Mouse (Mus musculus): ENCODE data around the gene Spats1.
"Not testable (repeated sequence)": the region's sequence is repeated elsewhere in the genome, so short reads cannot be mapped to it uniquely, and the experiment has no call there.

Gene Spats1

DNA sequence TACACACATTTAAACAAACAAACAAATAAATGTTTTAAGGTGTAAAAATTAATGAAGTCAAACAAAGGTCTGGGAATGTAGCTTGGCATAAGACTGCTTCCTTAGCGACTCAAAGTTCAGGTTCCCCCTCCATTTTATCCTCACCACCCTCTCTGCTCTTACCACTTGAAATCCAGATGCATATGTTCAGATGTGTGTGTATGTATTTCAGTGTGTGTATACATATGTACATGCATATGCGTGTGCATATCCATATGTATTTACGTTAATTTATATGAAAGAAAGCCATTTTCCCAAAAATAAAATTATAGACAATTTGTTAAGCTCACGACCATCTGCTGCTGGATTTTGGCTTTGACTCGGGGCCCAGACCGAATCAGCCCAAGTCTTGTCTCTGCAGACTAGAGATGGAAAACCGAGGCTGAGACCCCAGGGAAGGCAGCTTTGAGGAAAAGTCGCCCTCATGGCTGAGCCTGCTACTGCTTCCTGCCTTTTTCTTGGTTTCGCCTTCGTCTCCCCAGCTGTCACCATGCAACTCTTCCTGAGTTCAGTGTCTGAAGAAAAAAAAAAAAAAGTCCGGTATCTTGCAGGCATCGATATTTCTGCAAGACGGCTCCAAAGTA lies 15.4 kb upstream of the Spats1 start:
- DNase-seq (ENCODE audit: inconsistent age in 2 of 2, low spot score in 1 of 2): no peak

- DNase-seq (ENCODE audit: inconsistent age in 2 of 2, low spot score in 1 of 2): peak; percentile 55 to 59
Measured at GRCm38 (mm10) chr17:45489736-45490135, 14.5 kb upstream of the Spats1 start.

- no peak for DNase-seq (ENCODE audit: inconsistent age in 2 of 2, low spot score in 1 of 2)
Measured at GRCm38 (mm10) chr17:45488321-45489254, 13.4 kb upstream of the Spats1 start.

DNA sequence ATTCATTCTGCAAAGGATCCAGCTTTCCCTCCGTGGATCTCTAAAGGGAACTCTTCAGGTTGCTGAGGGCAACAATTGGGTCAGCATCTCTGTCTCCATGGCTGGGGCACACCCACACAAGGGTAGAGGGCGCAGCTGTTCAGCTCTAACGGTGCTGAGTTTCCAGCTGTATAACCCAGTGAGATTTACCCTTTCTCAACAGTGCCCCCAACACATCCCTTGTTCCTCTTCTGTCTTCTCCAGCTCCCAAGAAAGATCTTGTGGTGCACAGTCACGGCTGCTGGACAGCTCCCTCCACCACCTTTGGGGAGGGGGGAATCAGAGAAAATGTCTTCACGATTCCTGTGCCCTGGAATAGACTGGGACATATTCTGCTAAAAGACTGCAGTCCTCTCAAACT lies 12.0 kb upstream of the Spats1 start:
- DNase-seq (ENCODE audit: inconsistent age in 2 of 2, low spot score in 1 of 2): no peak

GRCm38 (mm10) chr17:45485581-45485980 lies 10.4 kb upstream of the Spats1 start:
- DNase-seq (ENCODE audit: inconsistent age in 2 of 2, low spot score in 1 of 2): no peak

GRCm38 (mm10) chr17:45480429-45480828 lies 5.2 kb upstream of the Spats1 start:
- peak; percentile 25 to 56 for DNase-seq (ENCODE audit: inconsistent age in 2 of 2, low spot score in 1 of 2)

DNA sequence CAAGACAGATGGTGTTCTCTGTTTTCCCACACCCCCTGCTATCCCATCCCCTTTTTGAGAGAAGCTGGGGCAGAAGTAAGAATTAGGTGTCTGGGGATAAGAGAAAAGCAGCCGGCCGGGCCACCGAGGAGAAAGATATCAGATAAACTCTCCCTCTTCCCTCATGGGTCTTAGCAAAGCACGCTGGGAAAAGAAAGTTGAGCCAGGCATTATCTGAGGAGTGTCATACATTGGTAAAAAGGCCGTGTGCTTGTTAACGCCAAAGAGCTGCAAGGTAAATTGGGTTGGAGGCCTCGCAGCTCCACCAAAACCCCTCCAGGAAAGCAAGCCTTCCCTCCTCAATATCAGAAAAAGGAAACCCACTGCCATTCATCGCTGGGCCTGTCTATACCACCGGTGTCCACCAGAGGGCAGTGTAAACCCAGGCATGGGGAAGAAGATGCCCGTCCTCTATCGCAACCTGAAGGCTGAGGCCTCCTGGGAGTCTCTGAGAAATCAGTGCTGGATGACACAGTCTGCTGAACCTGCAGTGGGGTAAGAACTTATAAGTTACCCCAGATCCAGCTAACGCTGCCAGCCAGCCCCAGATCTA lies 3.1 kb upstream of the Spats1 start:
- peak; percentile 75 to 93 for DNase-seq (ENCODE audit: inconsistent age in 2 of 2, low spot score in 1 of 2)

- no peak for DNase-seq (ENCODE audit: inconsistent age in 2 of 2, low spot score in 1 of 2)
Measured at GRCm38 (mm10) chr17:45474146-45474545, 1.1 kb downstream of the Spats1 start.

DNA sequence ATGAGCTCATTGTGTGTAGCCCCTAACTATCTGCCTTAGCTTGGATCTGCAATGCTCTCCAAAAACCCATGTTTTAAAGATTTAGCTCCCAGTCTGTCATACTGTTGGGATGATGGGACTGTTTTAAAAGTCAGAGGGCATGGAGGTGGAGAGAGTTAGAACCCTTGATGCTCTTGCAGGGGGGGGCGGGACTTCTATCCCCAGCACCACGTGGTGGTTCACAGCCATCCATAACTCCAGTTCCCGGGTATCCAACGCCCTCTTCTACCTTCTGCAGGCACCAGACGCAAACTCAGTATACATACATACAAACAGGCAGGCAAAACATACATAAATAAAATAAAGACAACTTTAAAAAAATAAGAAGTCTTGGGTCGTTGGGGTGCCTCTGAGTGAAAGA lies 1.5 kb downstream of the Spats1 start:
- no peak for DNase-seq (ENCODE audit: inconsistent age in 2 of 2, low spot score in 1 of 2)

GRCm38 (mm10) chr17:45470726-45471125 lies 4.5 kb downstream of the Spats1 start:
- no peak for DNase-seq (ENCODE audit: inconsistent age in 2 of 2, low spot score in 1 of 2)

DNA sequence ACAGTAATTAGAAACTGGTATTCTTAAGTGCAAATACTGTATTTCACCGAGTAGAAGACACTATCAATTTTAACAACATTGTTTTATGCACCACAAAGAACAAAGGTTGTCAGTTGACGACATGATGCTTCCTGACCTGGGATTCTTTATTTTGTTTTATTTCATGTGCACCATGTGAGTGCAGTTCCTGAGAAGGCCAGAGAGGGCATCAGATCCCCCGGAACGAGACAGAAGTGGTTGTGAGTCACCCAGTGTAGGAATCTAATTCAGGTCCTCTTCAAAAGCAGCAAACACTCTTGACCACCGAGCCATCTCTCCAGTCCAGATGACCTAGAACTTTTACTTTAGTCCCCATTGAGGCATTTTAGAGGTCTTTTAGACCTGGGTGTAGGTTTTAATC lies 6.9 kb downstream of the Spats1 start:
- no peak for DNase-seq (ENCODE audit: inconsistent age in 2 of 2, low spot score in 1 of 2)

GRCm38 (mm10) chr17:45466701-45467100 lies 8.5 kb downstream of the Spats1 start:
- DNase-seq (ENCODE audit: inconsistent age in 2 of 2, low spot score in 1 of 2): no peak

DNA sequence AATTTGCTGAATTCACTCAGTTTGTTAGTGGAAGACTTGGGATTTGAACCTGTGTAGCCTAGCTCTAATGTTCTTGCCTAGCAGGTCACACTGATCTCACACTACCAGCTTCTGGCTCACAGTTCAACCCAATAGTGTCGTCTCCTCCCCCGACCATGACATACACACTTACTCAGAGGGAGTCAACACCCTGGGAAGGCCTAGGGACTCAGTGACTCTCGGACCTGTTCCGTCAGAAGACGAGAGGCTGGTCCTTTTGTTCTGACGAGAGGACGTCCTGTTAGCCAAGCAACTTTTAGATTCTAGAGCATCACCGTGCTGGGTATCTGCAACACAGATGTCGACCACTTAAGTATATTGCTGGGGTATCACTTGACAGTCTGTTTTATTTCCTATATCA lies 11.0 kb downstream of the Spats1 start:
- DNase-seq (ENCODE audit: inconsistent age in 2 of 2, low spot score in 1 of 2): no peak

- DNase-seq (ENCODE audit: inconsistent age in 2 of 2, low spot score in 1 of 2): no peak
Measured at GRCm38 (mm10) chr17:45462506-45462905, 12.7 kb downstream of the Spats1 start.

- no peak for DNase-seq (ENCODE audit: inconsistent age in 2 of 2, low spot score in 1 of 2)
Measured at GRCm38 (mm10) chr17:45459062-45459461, 16.2 kb downstream of the Spats1 start.

GRCm38 (mm10) chr17:45458516-45458915 lies 16.7 kb downstream of the Spats1 start:
- no peak for DNase-seq (ENCODE audit: inconsistent age in 2 of 2, low spot score in 1 of 2)

DNA sequence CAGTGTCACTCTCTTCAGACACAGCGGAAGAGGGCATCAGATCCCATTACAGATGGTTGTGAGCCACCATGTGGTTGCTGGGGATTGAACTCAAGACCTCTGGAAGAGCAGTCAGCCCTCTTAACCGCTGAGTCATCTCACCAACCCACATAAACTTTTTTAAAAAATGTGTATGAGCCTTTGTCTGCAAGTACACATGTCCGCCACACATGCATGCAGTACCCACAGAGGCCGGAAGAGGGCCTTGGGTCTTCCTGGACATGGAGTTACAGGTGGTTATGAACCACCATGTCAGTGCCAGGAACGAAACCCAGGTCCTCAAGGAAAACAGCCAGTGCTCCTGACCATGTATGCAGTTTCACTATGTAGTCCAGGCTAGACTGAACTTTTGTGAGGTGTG lies 17.7 kb downstream of the Spats1 start:
- DNase-seq (ENCODE audit: inconsistent age in 2 of 2, low spot score in 1 of 2): no peak

DNA sequence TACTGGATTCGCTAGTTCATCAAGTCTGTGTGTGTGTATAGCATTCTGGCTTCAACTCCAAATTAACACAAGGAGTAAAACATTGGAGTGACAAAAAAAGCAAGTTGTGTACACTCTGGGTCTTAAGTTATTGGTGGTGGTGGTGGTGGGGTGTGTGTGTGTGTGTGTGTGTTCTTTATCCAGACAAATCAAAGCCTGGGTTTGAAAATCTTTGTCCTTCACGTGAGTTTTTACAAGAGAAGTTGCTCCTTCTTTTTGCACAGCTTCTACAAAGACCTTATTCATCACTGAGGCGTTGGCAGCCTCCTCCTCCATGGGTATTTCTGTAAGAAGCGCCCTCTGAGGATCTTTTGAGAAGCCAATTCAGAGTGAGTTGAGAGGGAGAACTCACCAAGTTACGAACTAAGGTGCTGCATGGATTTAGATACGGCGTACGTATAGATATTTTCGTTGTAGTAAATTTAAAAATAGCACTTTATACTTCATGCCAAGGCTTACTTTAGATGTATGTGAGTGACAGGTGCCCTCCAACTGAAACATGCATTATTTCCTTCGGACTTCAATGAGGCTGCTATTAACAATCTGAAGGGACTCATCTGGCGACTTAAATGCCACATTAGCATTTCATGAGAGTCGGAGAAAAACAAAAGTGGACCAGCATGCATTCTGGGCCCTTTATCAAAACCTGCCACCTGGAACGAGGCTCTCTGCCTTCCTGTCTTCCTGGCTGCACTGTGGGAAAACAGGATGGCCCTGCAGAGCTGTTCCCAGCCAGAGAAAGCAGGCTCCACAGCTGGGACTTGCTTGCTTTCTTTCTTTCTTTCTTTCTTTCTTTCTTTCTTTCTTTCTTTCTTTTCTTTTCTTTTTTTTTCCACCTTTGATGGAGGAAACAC lies 18.7 kb downstream of the Spats1 start:
- DNase-seq (ENCODE audit: inconsistent age in 2 of 2, low spot score in 1 of 2): no peak

DNA sequence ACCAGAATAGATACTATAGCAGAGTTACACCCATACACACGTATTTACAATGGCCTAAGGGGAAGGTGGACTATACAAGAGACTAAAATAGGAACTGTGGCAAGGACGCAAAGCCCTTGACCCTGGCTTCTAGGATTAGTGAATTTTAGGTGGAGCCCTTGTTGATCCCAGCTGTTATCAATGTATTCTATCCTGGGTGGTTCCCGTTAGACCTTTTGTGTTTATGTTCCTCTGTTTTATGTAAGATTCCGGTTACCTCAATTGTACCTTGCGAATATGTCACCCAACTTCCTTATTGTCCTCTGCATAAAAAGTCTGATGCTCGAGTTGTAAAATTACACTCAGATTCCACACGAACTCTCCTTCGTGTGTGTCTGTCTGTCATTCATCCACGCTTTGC lies 19.4 kb downstream of the Spats1 start:
- not testable (repeated sequence) for DNase-seq (ENCODE audit: inconsistent age in 2 of 2, low spot score in 1 of 2)

- no peak for DNase-seq (ENCODE audit: inconsistent age in 2 of 2, low spot score in 1 of 2)
Measured at GRCm38 (mm10) chr17:45454794-45455193, 20.4 kb downstream of the Spats1 start.

DNA sequence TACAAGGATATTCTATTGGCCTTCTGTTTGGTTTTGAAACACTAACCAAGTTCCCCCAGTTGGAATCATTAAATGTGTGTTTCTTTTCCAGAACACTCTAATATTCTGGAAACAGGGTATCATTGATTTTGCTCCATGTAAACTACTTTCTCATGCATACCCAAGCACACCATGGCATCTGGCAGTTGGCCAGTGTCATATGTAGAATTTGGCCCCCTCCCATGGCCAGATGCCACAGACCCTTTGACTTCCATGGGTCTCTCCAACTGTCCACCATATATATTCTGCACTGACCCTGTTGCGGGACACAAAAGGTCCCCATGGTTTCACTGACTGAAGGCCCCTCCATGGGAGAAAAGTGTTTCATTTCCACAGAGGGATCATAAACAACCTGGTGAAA lies 22.9 kb downstream of the Spats1 start:
- DNase-seq (ENCODE audit: inconsistent age in 2 of 2, low spot score in 1 of 2): no peak

Measured in adrenal gland, adult (tissue).